ENCODE assay signal across 9 mouse cellular contexts in genomic region chr7:72947531-72947930, GRCm38 (mm10).
"Had no signal": no experiment of that assay in that cellular context is flagged by ENCODE, and none has a peak within 500 bp of the region (broad histone marks: within the 10 kb centered on the region; RNA-seq: fewer than 3 reads in every experiment).

No protein-coding gene starts in this region.

- DNase-seq: lung, adult 18-20 months; lung, postnatal 10 days; lung, postnatal 4 days; midbrain, embryonic 14.5 days; right cerebral cortex, postnatal 14 days; thymus, adult 2 months; thymus, postnatal 25 days; thymus, postnatal 4 days had no signal

- ATAC-seq: midbrain, embryonic 16.5 days had no signal
